Mouse (Mus musculus) thymus, adult 2 months (tissue): Measurements from ENCODE around the gene Tpgs1.

Experiments
- CTCF ChIP-seq: fragments of 200-500 bp; IDR thresholded peaks from 2 replicates; pipeline ENCODE4 v1.5.1; 2012; ENCODE audit warnings: mild to moderate bottlenecking, control low read depth, low read length, moderate library complexity, borderline replicate concordance; ENCODE audit not compliant: control insufficient read depth, poor library complexity, insufficient read depth; ENCODE audit errors: extremely low read depth
- POLR2A ChIP-seq: fragments of 200-500 bp; IDR thresholded peaks from 2 replicates; pipeline ENCODE4 v1.6.1; 2012; ENCODE audit warnings: mild to moderate bottlenecking, low read length, control low read depth, moderate library complexity; ENCODE audit not compliant: control insufficient read depth, poor library complexity, insufficient read depth; ENCODE audit errors: extremely low read depth

- TF ChIP-seq CTCF (no peak), POLR2A (no peak)
Observed at GRCm38 (mm10) chr10:79636287-79636686, 32.9 kb upstream of the Tpgs1 start.
